Mouse (Mus musculus): ENCODE measurements at regions not wholly inside any gene's neighbourhood (a gene's known extent, or its start where the extent isn't known, plus 50 kb on each side); places are given as distances from the start of the nearest gene placed in this dataset.
"Not testable (repeated sequence)": the region's sequence is repeated elsewhere in the genome, so short reads cannot be mapped to it uniquely, and the experiment has no call there.

- H3K27me3 ChIP-seq (replicated peaks; ENCODE audit: control insufficient read depth, insufficient read depth, low read length): no peaks in the 10 kb centered on the region
- no peak overlapping the region for H3K4me3 ChIP-seq (ENCODE audit: insufficient read depth, low read depth, low read length)
- H3K4me1 ChIP-seq (ENCODE audit: control insufficient read depth, insufficient read depth, low read length): no peaks in the 10 kb centered on the region
- no peak for TF ChIP-seq POLR2A (IDR thresholded peaks at IDR 0.05; ENCODE audit: low read depth, low read length)
- no peak for TF ChIP-seq CTCF (conservative IDR thresholded peaks at IDR 0.05; ENCODE audit: insufficient read depth, insufficient read length, low read depth, low read length)
- DNase-seq: no peak
- no peak overlapping the region for H3K27ac ChIP-seq (ENCODE audit: insufficient read depth, low read depth, low read length)
- 50% methylated on average over 3 of the region's 3 CpGs for WGBS
- H3K36me3 ChIP-seq (ENCODE audit: control insufficient read depth, insufficient read depth, low read length): no peaks in the 10 kb centered on the region
Observed at GRCm38 (mm10) chr13:4783290-4783689, 174.3 kb upstream of the Akr1e1 start.

- H3K4me3 ChIP-seq (ENCODE audit: insufficient read depth, low read depth, low read length); DNase-seq; H3K27ac ChIP-seq (ENCODE audit: insufficient read depth, low read depth, low read length); H3K27me3 ChIP-seq (replicated peaks; ENCODE audit: control insufficient read depth, insufficient read depth, low read length); H3K36me3 ChIP-seq (ENCODE audit: control insufficient read depth, insufficient read depth, low read length); H3K4me1 ChIP-seq (ENCODE audit: control insufficient read depth, insufficient read depth, low read length): not testable (repeated sequence)
- 83% methylated on average over 3 of the region's 3 CpGs for WGBS
Observed at GRCm38 (mm10) chr13:4778264-4778823, 169.4 kb upstream of the Akr1e1 start.

- 33% methylated on average over 4 of the region's 4 CpGs for WGBS
- Histone ChIP-seq H3K4me1 (ENCODE audit: control insufficient read depth, insufficient read depth, low read length) (no peaks in the 10 kb centered on the region; the same call in 1 of the 2 replicates), H3K27me3 (replicated peaks; ENCODE audit: control insufficient read depth, insufficient read depth, low read length) (no peaks in the 10 kb centered on the region), H3K27ac (ENCODE audit: insufficient read depth, low read depth, low read length) (no peak overlapping the region), H3K4me3 (ENCODE audit: insufficient read depth, low read depth, low read length) (no peak overlapping the region), H3K36me3 (ENCODE audit: control insufficient read depth, insufficient read depth, low read length) (no peaks in the 10 kb centered on the region)
- TF ChIP-seq POLR2A (IDR thresholded peaks at IDR 0.05; ENCODE audit: low read depth, low read length) (no peak), CTCF (conservative IDR thresholded peaks at IDR 0.05; ENCODE audit: insufficient read depth, insufficient read length, low read depth, low read length) (peak; percentile 61)
- DNase-seq: peak; percentile 56
Observed at GRCm38 (mm10) chr13:4776855-4777254, 167.9 kb upstream of the Akr1e1 start.

GRCm38 (mm10) chr13:4772324-4772723, 163.3 kb upstream of the Akr1e1 start:
- no peak for TF ChIP-seq CTCF (conservative IDR thresholded peaks at IDR 0.05; ENCODE audit: insufficient read depth, insufficient read length, low read depth, low read length)
- TF ChIP-seq POLR2A (IDR thresholded peaks at IDR 0.05; ENCODE audit: low read depth, low read length): no peak
- no peak overlapping the region for H3K4me3 ChIP-seq (ENCODE audit: insufficient read depth, low read depth, low read length)
- no peaks in the 10 kb centered on the region for H3K27me3 ChIP-seq (replicated peaks; ENCODE audit: control insufficient read depth, insufficient read depth, low read length)
- no peaks in the 10 kb centered on the region for H3K36me3 ChIP-seq (ENCODE audit: control insufficient read depth, insufficient read depth, low read length)
- no peak for DNase-seq
- WGBS: 97% methylated on average over 2 of the region's 2 CpGs
- no peak overlapping the region; the same call in 1 of the 2 replicates for H3K27ac ChIP-seq (ENCODE audit: insufficient read depth, low read depth, low read length)
- peaks cover 5% of the 10 kb centered on the region; the same call in 1 of the 2 replicates for H3K4me1 ChIP-seq (ENCODE audit: control insufficient read depth, insufficient read depth, low read length)

- peak; percentile 85 for DNase-seq
- Histone ChIP-seq H3K4me1 (ENCODE audit: control insufficient read depth, insufficient read depth, low read length) (peaks cover 5% of the 10 kb centered on the region; the same call in 1 of the 2 replicates), H3K36me3 (ENCODE audit: control insufficient read depth, insufficient read depth, low read length) (no peaks in the 10 kb centered on the region), H3K27me3 (replicated peaks; ENCODE audit: control insufficient read depth, insufficient read depth, low read length) (no peaks in the 10 kb centered on the region), H3K4me3 (ENCODE audit: insufficient read depth, low read depth, low read length) (no peak overlapping the region), H3K27ac (ENCODE audit: insufficient read depth, low read depth, low read length) (0 out of 2 replicates have a peak overlapping the region, but pooled peaks have one; percentile 25)
- TF ChIP-seq POLR2A (IDR thresholded peaks at IDR 0.05; ENCODE audit: low read depth, low read length): no peak
- peak; percentile 43; the same call in 1 of the 2 replicates for TF ChIP-seq CTCF (conservative IDR thresholded peaks at IDR 0.05; ENCODE audit: insufficient read depth, insufficient read length, low read depth, low read length)
- WGBS: 18% methylated on average over 12 of the region's 12 CpGs
Observed at GRCm38 (mm10) chr13:4771120-4772075, 162.4 kb upstream of the Akr1e1 start.

- Histone ChIP-seq H3K36me3 (ENCODE audit: control insufficient read depth, insufficient read depth, low read length) (no peaks in the 10 kb centered on the region), H3K4me1 (ENCODE audit: control insufficient read depth, insufficient read depth, low read length) (no peaks in the 10 kb centered on the region), H3K27ac (ENCODE audit: insufficient read depth, low read depth, low read length) (no peak overlapping the region), H3K4me3 (ENCODE audit: insufficient read depth, low read depth, low read length) (no peak overlapping the region), H3K27me3 (replicated peaks; ENCODE audit: control insufficient read depth, insufficient read depth, low read length) (no peaks in the 10 kb centered on the region)
- no peak for DNase-seq
- WGBS: 78% methylated on average over 3 of the region's 3 CpGs
- no peak for TF ChIP-seq CTCF (conservative IDR thresholded peaks at IDR 0.05; ENCODE audit: insufficient read depth, insufficient read length, low read depth, low read length)
- TF ChIP-seq POLR2A (IDR thresholded peaks at IDR 0.05; ENCODE audit: low read depth, low read length): no peak
Observed at GRCm38 (mm10) chr13:4759965-4760364, 151.0 kb upstream of the Akr1e1 start.

- H3K4me1 ChIP-seq (ENCODE audit: control insufficient read depth, insufficient read depth, low read length): no peaks in the 10 kb centered on the region
- H3K36me3 ChIP-seq (ENCODE audit: control insufficient read depth, insufficient read depth, low read length): no peaks in the 10 kb centered on the region
- TF ChIP-seq CTCF (conservative IDR thresholded peaks at IDR 0.05; ENCODE audit: insufficient read depth, insufficient read length, low read depth, low read length) (no peak), POLR2A (IDR thresholded peaks at IDR 0.05; ENCODE audit: low read depth, low read length) (no peak)
- H3K4me3 ChIP-seq (ENCODE audit: insufficient read depth, low read depth, low read length): no peak overlapping the region
- DNase-seq: no peak
- no peaks in the 10 kb centered on the region for H3K27me3 ChIP-seq (replicated peaks; ENCODE audit: control insufficient read depth, insufficient read depth, low read length)
- H3K27ac ChIP-seq (ENCODE audit: insufficient read depth, low read depth, low read length): no peak overlapping the region
Observed at GRCm38 (mm10) chr13:4756529-4756928, 147.6 kb upstream of the Akr1e1 start.
